Mouse (Mus musculus): ENCODE data around the gene Cdc42ep2. TPM values are rescaled to one million over a fixed set of nuclear protein-coding genes. Genes with fewer than 3 reads are reported as not detected.

Cdc42ep2 gene
- total RNA-seq, 1 experiment = 0.76 TPM

GRCm38 (mm10) chr19:5953201-5953770 is 28.7 kb upstream of the Cdc42ep2 start:
- in situ Hi-C loops (cut with MboI; ENCODE audit: low sequenced_read_pairs in 2 of 2, unreplicated experiment in 2 of 2) = no loop called here
- Histone ChIP-seq H3K9me3 (ENCODE audit: control insufficient read depth, insufficient read depth, low read depth, low read length) (no peaks in the 10 kb centered on the region), H3K27ac (ENCODE audit: insufficient read depth, low read depth, low read length, poor library complexity, severe bottlenecking) (no peak overlapping the region), H3K36me3 (ENCODE audit: control insufficient read depth, insufficient read depth, low read length, poor library complexity, severe bottlenecking) (peaks cover 74% of the 10 kb centered on the region), H3K4me3 (ENCODE audit: insufficient read depth in 1 of 2, low read depth in 1 of 2, low read length in 2 of 2, poor library complexity in 1 of 2, severe bottlenecking in 1 of 2) (no peak overlapping the region), H3K9ac (ENCODE audit: insufficient read depth, low read depth, low read length, poor library complexity, severe bottlenecking) (no peak overlapping the region), H3K4me1 (ENCODE audit: control insufficient read depth in 2 of 2, insufficient read depth in 2 of 2, low read length in 2 of 2, poor library complexity in 1 of 2) (peaks cover 0 to 12% of the 10 kb centered on the region in 2 experiments; a peak in 2 of 4 replicates)
- TF ChIP-seq ZNF384 (IDR thresholded peaks at IDR 0.05; ENCODE audit: low read depth, low read length) = no peak
- no peak for TF ChIP-seq HCFC1 (IDR thresholded peaks at IDR 0.05; ENCODE audit: borderline replicate concordance, insufficient read depth, low read length)
- TF ChIP-seq MAFK (IDR thresholded peaks at IDR 0.05; ENCODE audit: insufficient read depth, low read depth, low read length) = no peak
- no peak for TF ChIP-seq ZC3H11A (IDR thresholded peaks at IDR 0.05; ENCODE audit: borderline replicate concordance, low read depth, low read length)
- no peak for DNase-seq (ENCODE audit: low read depth, low spot score)

GRCm38 (mm10) chr19:5952071-5952691 is 27.6 kb upstream of the Cdc42ep2 start:
- Histone ChIP-seq H3K9ac (ENCODE audit: insufficient read depth, low read depth, low read length, poor library complexity, severe bottlenecking) (no peak overlapping the region), H3K4me3 (ENCODE audit: insufficient read depth in 1 of 2, low read depth in 1 of 2, low read length in 2 of 2, poor library complexity in 1 of 2, severe bottlenecking in 1 of 2) (no peak overlapping the region), H3K4me1 (ENCODE audit: control insufficient read depth in 2 of 2, insufficient read depth in 2 of 2, low read length in 2 of 2, poor library complexity in 1 of 2) (peaks cover 0 to 12% of the 10 kb centered on the region in 2 experiments; a peak in 2 of 4 replicates), H3K27ac (ENCODE audit: insufficient read depth, low read depth, low read length, poor library complexity, severe bottlenecking) (no peak overlapping the region), H3K36me3 (ENCODE audit: control insufficient read depth, insufficient read depth, low read length, poor library complexity, severe bottlenecking) (peaks cover 77% of the 10 kb centered on the region), H3K9me3 (ENCODE audit: control insufficient read depth, insufficient read depth, low read depth, low read length) (no peaks in the 10 kb centered on the region)
- TF ChIP-seq MAFK (IDR thresholded peaks at IDR 0.05; ENCODE audit: insufficient read depth, low read depth, low read length) (no peak), ZNF384 (IDR thresholded peaks at IDR 0.05; ENCODE audit: low read depth, low read length) (no peak), HCFC1 (IDR thresholded peaks at IDR 0.05; ENCODE audit: borderline replicate concordance, insufficient read depth, low read length) (no peak), CHD2 (IDR thresholded peaks at IDR 0.05; ENCODE audit: low read depth, low read length) (no peak), ZC3H11A (IDR thresholded peaks at IDR 0.05; ENCODE audit: borderline replicate concordance, low read depth, low read length) (no peak)
- no peak for DNase-seq (ENCODE audit: low read depth, low spot score)
- in situ Hi-C loops (cut with MboI; ENCODE audit: low sequenced_read_pairs in 2 of 2, unreplicated experiment in 2 of 2) = no loop called here

- H3K4me3 ChIP-seq (ENCODE audit: insufficient read depth in 1 of 2, low read depth in 1 of 2, low read length in 2 of 2, poor library complexity in 1 of 2, severe bottlenecking in 1 of 2) = no peak overlapping the region
- in situ Hi-C loops (cut with MboI; ENCODE audit: low sequenced_read_pairs in 2 of 2, unreplicated experiment in 2 of 2) = no loop called here
- TF ChIP-seq ZNF384 (IDR thresholded peaks at IDR 0.05; ENCODE audit: low read depth, low read length) (no peak), ZC3H11A (IDR thresholded peaks at IDR 0.05; ENCODE audit: borderline replicate concordance, low read depth, low read length) (no peak), CHD2 (IDR thresholded peaks at IDR 0.05; ENCODE audit: low read depth, low read length) (no peak), MAFK (IDR thresholded peaks at IDR 0.05; ENCODE audit: insufficient read depth, low read depth, low read length) (no peak)
- peaks cover 0 to 12% of the 10 kb centered on the region in 2 experiments; a peak in 2 of 4 replicates for H3K4me1 ChIP-seq (ENCODE audit: control insufficient read depth in 2 of 2, insufficient read depth in 2 of 2, low read length in 2 of 2, poor library complexity in 1 of 2)
- peaks cover 80% of the 10 kb centered on the region for H3K36me3 ChIP-seq (ENCODE audit: control insufficient read depth, insufficient read depth, low read length, poor library complexity, severe bottlenecking)
- no peak overlapping the region for H3K27ac ChIP-seq (ENCODE audit: insufficient read depth, low read depth, low read length, poor library complexity, severe bottlenecking)
- no peaks in the 10 kb centered on the region for H3K9me3 ChIP-seq (ENCODE audit: control insufficient read depth, insufficient read depth, low read depth, low read length)
- no peak overlapping the region for H3K9ac ChIP-seq (ENCODE audit: insufficient read depth, low read depth, low read length, poor library complexity, severe bottlenecking)
- no peak for DNase-seq (ENCODE audit: low read depth, low spot score)
Observed at GRCm38 (mm10) chr19:5951631-5952030, 27.0 kb upstream of the Cdc42ep2 start.

GRCm38 (mm10) chr19:5950218-5950617 is 25.6 kb upstream of the Cdc42ep2 start:
- H3K4me3 ChIP-seq (ENCODE audit: insufficient read depth in 1 of 2, low read depth in 1 of 2, low read length in 2 of 2, poor library complexity in 1 of 2, severe bottlenecking in 1 of 2) = no peak overlapping the region
- DNase-seq (ENCODE audit: low read depth, low spot score) = no peak
- no peak for TF ChIP-seq ZC3H11A (IDR thresholded peaks at IDR 0.05; ENCODE audit: borderline replicate concordance, low read depth, low read length)
- TF ChIP-seq CHD2 (IDR thresholded peaks at IDR 0.05; ENCODE audit: low read depth, low read length) = no peak
- no peak for TF ChIP-seq HCFC1 (IDR thresholded peaks at IDR 0.05; ENCODE audit: borderline replicate concordance, insufficient read depth, low read length)
- no peak for TF ChIP-seq ZNF384 (IDR thresholded peaks at IDR 0.05; ENCODE audit: low read depth, low read length)
- TF ChIP-seq MAFK (IDR thresholded peaks at IDR 0.05; ENCODE audit: insufficient read depth, low read depth, low read length) = no peak
- H3K4me1 ChIP-seq (ENCODE audit: control insufficient read depth in 2 of 2, insufficient read depth in 2 of 2, low read length in 2 of 2, poor library complexity in 1 of 2) = peaks cover 0 to 12% of the 10 kb centered on the region in 2 experiments; a peak in 2 of 4 replicates
- no peaks in the 10 kb centered on the region for H3K9me3 ChIP-seq (ENCODE audit: control insufficient read depth, insufficient read depth, low read depth, low read length)
- peaks cover 82% of the 10 kb centered on the region for H3K36me3 ChIP-seq (ENCODE audit: control insufficient read depth, insufficient read depth, low read length, poor library complexity, severe bottlenecking)
- H3K27ac ChIP-seq (ENCODE audit: insufficient read depth, low read depth, low read length, poor library complexity, severe bottlenecking) = no peak overlapping the region
- H3K9ac ChIP-seq (ENCODE audit: insufficient read depth, low read depth, low read length, poor library complexity, severe bottlenecking) = no peak overlapping the region
- in situ Hi-C loops (cut with MboI; ENCODE audit: low sequenced_read_pairs in 2 of 2, unreplicated experiment in 2 of 2) = no loop called here
